In genomic region chr6:124427791-124428576, GRCm38 (mm10) we compare ENCODE assay signal across 17 mouse cellular contexts. TPM values are rescaled to one million over a fixed set of nuclear protein-coding genes. Genes with fewer than 3 reads are reported as not detected.
DNase-seq lines count a peak whose midpoint lies in the region; ATAC-seq lines count a peak whose summit lies in the region.
"Had no signal": no experiment of that assay in that cellular context is flagged by ENCODE, and none has a peak within 500 bp of the region (broad histone marks: within the 10 kb centered on the region; RNA-seq: fewer than 3 reads in every experiment).

No protein-coding gene starts in this region.

- peak overlapping the region; percentile 19; the same call in 1 of the 2 replicates for H3K27ac ChIP-seq in forebrain, embryonic 13.5 days
- no peak overlapping the region for H3K27ac ChIP-seq in forebrain, embryonic 12.5 days
- H3K27ac ChIP-seq in kidney, embryonic 15.5 days: no peak overlapping the region
- peak overlapping the region; percentile 84 for H3K27ac ChIP-seq in brown adipose tissue, adult 24 weeks (replicated peaks; ENCODE audit: low read depth, low read length)
- H3K27ac ChIP-seq: embryonic facial prominence, embryonic 13.5 days; heart, embryonic 13.5 days; liver, embryonic 13.5 days; macrophage had no signal

- peaks cover 6% of the 10 kb centered on the region; the same call in 1 of the 2 replicates for H3K36me3 ChIP-seq in forebrain, embryonic 13.5 days (ENCODE audit: poor library complexity, severe bottlenecking)
- no peaks in the 10 kb centered on the region for H3K36me3 ChIP-seq in forebrain, embryonic 12.5 days (replicated peaks)
- H3K36me3 ChIP-seq in kidney, embryonic 15.5 days: no peaks in the 10 kb centered on the region
- H3K36me3 ChIP-seq: embryonic facial prominence, embryonic 13.5 days; G1E; heart, embryonic 13.5 days; liver, embryonic 13.5 days had no signal

- H3K9me3 ChIP-seq in forebrain, embryonic 13.5 days (replicated peaks): no peaks in the 10 kb centered on the region
- no peaks in the 10 kb centered on the region for H3K9me3 ChIP-seq in forebrain, embryonic 12.5 days
- no peaks in the 10 kb centered on the region for H3K9me3 ChIP-seq in kidney, embryonic 15.5 days (replicated peaks)
- H3K9me3 ChIP-seq: embryonic facial prominence, embryonic 13.5 days; G1E; heart, embryonic 13.5 days; liver, embryonic 13.5 days had no signal

- no peaks in the 10 kb centered on the region for H3K27me3 ChIP-seq in forebrain, embryonic 13.5 days
- no peaks in the 10 kb centered on the region; the same call in 1 of the 2 replicates for H3K27me3 ChIP-seq in forebrain, embryonic 12.5 days
- H3K27me3 ChIP-seq in kidney, embryonic 15.5 days: no peaks in the 10 kb centered on the region
- H3K27me3 ChIP-seq: embryonic facial prominence, embryonic 13.5 days; liver, embryonic 13.5 days had no signal

- WGBS in forebrain, embryonic 13.5 days: 50% methylated on average over 5 of the region's 6 CpGs
- WGBS in forebrain, embryonic 12.5 days: 59% methylated on average over 5 of the region's 6 CpGs
- WGBS in kidney, embryonic 15.5 days: 40% methylated on average over 5 of the region's 6 CpGs

- H3K9ac ChIP-seq in forebrain, embryonic 13.5 days: no peak overlapping the region
- H3K9ac ChIP-seq in forebrain, embryonic 12.5 days: no peak overlapping the region
- no peak overlapping the region for H3K9ac ChIP-seq in kidney, embryonic 15.5 days
- H3K9ac ChIP-seq: embryonic facial prominence, embryonic 13.5 days; heart, embryonic 13.5 days; liver, embryonic 13.5 days had no signal

- peaks cover 10% of the 10 kb centered on the region for H3K4me1 ChIP-seq in forebrain, embryonic 13.5 days
- H3K4me1 ChIP-seq in forebrain, embryonic 12.5 days: peaks cover 23% of the 10 kb centered on the region
- 0 out of 2 replicates have a peak, but pooled peaks cover 3% of the 10 kb centered on the region for H3K4me1 ChIP-seq in kidney, embryonic 15.5 days
- H3K4me1 ChIP-seq in brown adipose tissue, adult 24 weeks (ENCODE audit: control insufficient read depth, insufficient read depth, insufficient read length, low read length): peaks cover 31% of the 10 kb centered on the region

- H3K4me2 ChIP-seq in forebrain, embryonic 13.5 days: no peak overlapping the region
- H3K4me2 ChIP-seq in forebrain, embryonic 12.5 days: no peak overlapping the region
- no peak overlapping the region for H3K4me2 ChIP-seq in kidney, embryonic 15.5 days
- H3K4me2 ChIP-seq: embryonic facial prominence, embryonic 13.5 days; liver, embryonic 13.5 days had no signal

- no peak for DNase-seq in kidney, adult 18-20 months
- DNase-seq in 416B (ENCODE audit: low read depth): peak; percentile 33
- no peak for DNase-seq in ovary, postnatal 10 days (ENCODE audit: low spot score)
- no peak for DNase-seq in urinary bladder, postnatal 36 days (ENCODE audit: low spot score in 2 of 2)
- DNase-seq: cerebellum, postnatal 25 days; liver, embryonic 13.5 days; right cerebral cortex, postnatal 25 days; thymus, adult 2 months had no signal

- H3K4me3 ChIP-seq in forebrain, embryonic 13.5 days: no peak overlapping the region
- H3K4me3 ChIP-seq in forebrain, embryonic 12.5 days (replicated peaks): no peak overlapping the region
- no peak overlapping the region for H3K4me3 ChIP-seq in kidney, embryonic 15.5 days (replicated peaks)
- no peak overlapping the region for H3K4me3 ChIP-seq in brown adipose tissue, adult 24 weeks (ENCODE audit: insufficient read depth, low read depth, low read length)
- H3K4me3 ChIP-seq: embryonic facial prominence, embryonic 13.5 days; heart, embryonic 13.5 days; liver, embryonic 13.5 days had no signal

- peak; percentile 22; the same call in 1 of the 2 replicates for ATAC-seq in forebrain, embryonic 13.5 days
- no peak for ATAC-seq in forebrain, embryonic 12.5 days (ENCODE audit: low FRiP score)
- ATAC-seq in kidney, embryonic 15.5 days (replicated peaks; ENCODE audit: low FRiP score): peak; percentile 48
- ATAC-seq: activated CD4-positive, CD25-positive, alpha-beta regulatory T cell, adult 4 months had no signal

RNA-seq across cellular contexts. Expression of gene Pex5, which starts 13.1 kb away (rescaled TPM):
- 67.2 and 69.6 TPM in 2 replicates for polyA plus RNA-seq in forebrain, embryonic 13.5 days (2015; fragmentation: Nextera tagmentation; extraction: Ambion mirVana)
- polyA plus RNA-seq in forebrain, embryonic 12.5 days (2016; fragmentation: Nextera tagmentation; extraction: Ambion mirVana): 65.9 and 66.0 TPM in 2 replicates
- 40.6 and 46.4 TPM in 2 replicates for polyA plus RNA-seq in kidney, embryonic 15.5 days (2015; fragmentation: Nextera tagmentation; extraction: Ambion mirVana)
- polyA plus RNA-seq in brown adipose tissue, adult 24 weeks (2012; ENCODE audit: insufficient read depth, insufficient read length, missing spikeins): 52.7 and 53.9 TPM in 2 replicates

RNA-seq across cellular contexts. Expression of gene Clstn3, which starts 36.6 kb away (rescaled TPM):
- 29.2 and 38.0 TPM in 2 replicates for polyA plus RNA-seq in forebrain, embryonic 13.5 days (2015; fragmentation: Nextera tagmentation; extraction: Ambion mirVana)
- 25.9 and 27.3 TPM in 2 replicates for polyA plus RNA-seq in forebrain, embryonic 12.5 days (2016; fragmentation: Nextera tagmentation; extraction: Ambion mirVana)
- 3.9 and 5.9 TPM in 2 replicates for polyA plus RNA-seq in kidney, embryonic 15.5 days (2015; fragmentation: Nextera tagmentation; extraction: Ambion mirVana)
- 269 and 304 TPM in 2 replicates for polyA plus RNA-seq in brown adipose tissue, adult 24 weeks (2012; ENCODE audit: insufficient read depth, insufficient read length, missing spikeins)
- polyA plus RNA-seq: activated CD4-positive, CD25-positive, alpha-beta regulatory T cell, adult 4 months had no signal

Comparison
In these comparisons a context has a peak if more than half of its experiments do, and no peak if none do; other contexts are left out.
1. H3K27ac ChIP-seq: peak in forebrain, embryonic 13.5 days (single experiment) and brown adipose tissue, adult 24 weeks (single experiment); none in forebrain, embryonic 12.5 days (single experiment) and kidney, embryonic 15.5 days (single experiment).